Mouse (Mus musculus) retina, embryonic 14.5 days (tissue): ENCODE measurements around the gene Xab2.
A peak's percentile ranks its signal among the peaks of the same experiment; 100 is the strongest.

ENCODE experiments used
- DNase-seq: peaks from one replicate; pipeline ENCODE4 v3.0.0-alpha.2; 2015; ENCODE audit warnings: low spot score

The Xab2 gene

GRCm38 (mm10) chr8:3621199-3621970, at the start of gene Xab2, which contains the start of gene Pet100:
Xab2 (minus strand) TSS chr8:3621316.
Pet100 (plus strand) TSS chr8:3621548.
- peak; percentile 100 for DNase-seq

- DNase-seq: no peak
Observed at GRCm38 (mm10) chr8:3670388-3670787, 49.3 kb upstream of the Xab2 start.

GRCm38 (mm10) chr8:3665507-3665906, 44.4 kb upstream of the Xab2 start, which contains the start of gene Mcemp1:
Mcemp1 (plus strand) TSS chr8:3665754.
- no peak for DNase-seq

GRCm38 (mm10) chr8:3664405-3664804, 43.3 kb upstream of the Xab2 start:
- DNase-seq: no peak

GRCm38 (mm10) chr8:3660889-3661288, 39.8 kb upstream of the Xab2 start:
- DNase-seq: no peak

GRCm38 (mm10) chr8:3656725-3657381, 35.7 kb upstream of the Xab2 start:
- peak; percentile 55 for DNase-seq

GRCm38 (mm10) chr8:3655526-3655925, 34.4 kb upstream of the Xab2 start, which contains the start of gene Retn:
Retn (plus strand) TSS chr8:3655770.
- no peak for DNase-seq

GRCm38 (mm10) chr8:3654726-3655508, 33.8 kb upstream of the Xab2 start:
- no peak for DNase-seq

- no peak for DNase-seq
Observed at GRCm38 (mm10) chr8:3652845-3653244, 31.7 kb upstream of the Xab2 start.

GRCm38 (mm10) chr8:3648990-3649389, 27.9 kb upstream of the Xab2 start:
- DNase-seq: peak; percentile 33

- DNase-seq: no peak
Observed at GRCm38 (mm10) chr8:3648268-3648667, 27.2 kb upstream of the Xab2 start.

- no peak for DNase-seq
Observed at GRCm38 (mm10) chr8:3647561-3647960, 26.4 kb upstream of the Xab2 start.

- DNase-seq: no peak
Observed at GRCm38 (mm10) chr8:3646824-3647531, 25.9 kb upstream of the Xab2 start.

- DNase-seq: peak; percentile 12
Observed at GRCm38 (mm10) chr8:3645804-3646203, 24.7 kb upstream of the Xab2 start.

GRCm38 (mm10) chr8:3631478-3631875, 10.4 kb upstream of the Xab2 start:
- peak; percentile 32 for DNase-seq

GRCm38 (mm10) chr8:3630647-3631477, 9.7 kb upstream of the Xab2 start, which contains the start of gene Stxbp2:
Stxbp2 (plus strand) TSS chr8:3630955.
- peak; percentile 76 for DNase-seq

- DNase-seq: peak; percentile 58
Observed at GRCm38 (mm10) chr8:3628014-3628413, 6.9 kb upstream of the Xab2 start.

GRCm38 (mm10) chr8:3626971-3627370, 5.9 kb upstream of the Xab2 start:
- no peak for DNase-seq

GRCm38 (mm10) chr8:3625445-3625844, 4.3 kb upstream of the Xab2 start, which contains the start of gene Pcp2:
Pcp2 (minus strand) TSS chr8:3625545.
- DNase-seq: no peak

- DNase-seq: no peak
Observed at GRCm38 (mm10) chr8:3622119-3622518, 1.0 kb upstream of the Xab2 start.

- DNase-seq: no peak
Observed at GRCm38 (mm10) chr8:3609816-3610150, 11.3 kb downstream of the Xab2 start.
